Mouse (Mus musculus) heart, postnatal 36 days (tissue): ENCODE results near the gene Nipsnap3b. TPM values are rescaled to one million over a fixed set of nuclear protein-coding genes. Genes with fewer than 3 reads are reported as not detected.
A peak's percentile ranks its signal among the peaks of the same experiment; 100 is the strongest.

Experiments used
- DNase-seq, 2 experiments: peaks; one replicate each; pipeline ENCODE4 v3.0.0; 2021 to 2022
- intact Hi-C: fragments of 180-260 bp; cut with DNase I; formaldehyde crosslinking; loops from one replicate; pipeline ENCODE4 v1.15.1; 2025
- total RNA-seq, 2 experiments: library from RNA; stranded (reverse); gene quantifications; 2 replicates each; pipeline ENCODE4 v1.2.3; 2021

The Nipsnap3b gene
- 1 to 10 TPM; 5.3 to 6.9 TPM for total RNA-seq

GRCm38 (mm10) chr4:53011732-53012361 lies at the start of gene Nipsnap3b:
Nipsnap3b (plus strand) TSS chr4:53011880.
- intact Hi-C loops: loop anchor here (10.0 kb wide), 1 partner anchor 577 kb away; the partner anchor contains the start of gene Smc2
- peak; percentile 93 to 94 for DNase-seq

- intact Hi-C loops: no loop called here
- DNase-seq: no peak
Measured at GRCm38 (mm10) chr4:52964247-52964646, 47.4 kb upstream of the Nipsnap3b start, which contains the start of gene Olfr270. Olfr270 (plus strand) TSS chr4:52964547.

GRCm38 (mm10) chr4:52985216-52985615 lies 26.5 kb upstream of the Nipsnap3b start:
- no peak for DNase-seq
- intact Hi-C loops: no loop called here

- intact Hi-C loops: no loop called here
- DNase-seq: no peak
Measured at GRCm38 (mm10) chr4:52986266-52986665, 25.4 kb upstream of the Nipsnap3b start.

GRCm38 (mm10) chr4:52989248-52989647 lies 22.4 kb upstream of the Nipsnap3b start, which contains the start of gene Nipsnap3a:
Nipsnap3a (plus strand) TSS chr4:52989272.
- DNase-seq: no peak
- intact Hi-C loops: no loop called here

- no peak for DNase-seq
- intact Hi-C loops: no loop called here
Measured at GRCm38 (mm10) chr4:52999449-52999848, 12.2 kb upstream of the Nipsnap3b start.

- intact Hi-C loops: no loop called here
- DNase-seq: no peak
Measured at GRCm38 (mm10) chr4:53000154-53000553, 11.5 kb upstream of the Nipsnap3b start.

- intact Hi-C loops: no loop called here
- no peak for DNase-seq
Measured at GRCm38 (mm10) chr4:53009183-53009582, 2.5 kb upstream of the Nipsnap3b start.

GRCm38 (mm10) chr4:53009871-53010270 lies 1.8 kb upstream of the Nipsnap3b start:
- DNase-seq: no peak
- intact Hi-C loops: loop anchor here (10.0 kb wide), 1 partner anchor 575 kb away; the partner anchor contains the start of gene Smc2

- intact Hi-C loops: loop anchor here (10.0 kb wide), 1 partner anchor 580 kb away; the partner anchor contains the start of gene Smc2
- no peak for DNase-seq
Measured at GRCm38 (mm10) chr4:53014421-53014820, 2.7 kb downstream of the Nipsnap3b start.

- intact Hi-C loops: loop anchor here (10.0 kb wide), 1 partner anchor 580 kb away; the partner anchor contains the start of gene Smc2
- no peak for DNase-seq
Measured at GRCm38 (mm10) chr4:53015024-53015423, 3.3 kb downstream of the Nipsnap3b start.

GRCm38 (mm10) chr4:53018392-53018791 lies 6.7 kb downstream of the Nipsnap3b start:
- DNase-seq: no peak
- intact Hi-C loops: loop anchor here (10.0 kb wide), 1 partner anchor 584 kb away; the partner anchor contains the start of gene Smc2

- intact Hi-C loops: no loop called here
- DNase-seq: no peak
Measured at GRCm38 (mm10) chr4:53023189-53023925, 11.7 kb downstream of the Nipsnap3b start.

- intact Hi-C loops: no loop called here
- DNase-seq: no peak
Measured at GRCm38 (mm10) chr4:53024397-53024796, 12.7 kb downstream of the Nipsnap3b start.

- intact Hi-C loops: no loop called here
- DNase-seq: no peak
Measured at GRCm38 (mm10) chr4:53027811-53028210, 16.1 kb downstream of the Nipsnap3b start.

GRCm38 (mm10) chr4:53030326-53030948 lies 18.8 kb downstream of the Nipsnap3b start:
- DNase-seq: no peak
- intact Hi-C loops: loop anchor here (5.0 kb wide), 1 partner anchor 327 kb away; no protein-coding TSS in a partner anchor

GRCm38 (mm10) chr4:53043819-53044218 lies 32.1 kb downstream of the Nipsnap3b start:
- no peak for DNase-seq
- intact Hi-C loops: no loop called here

GRCm38 (mm10) chr4:53045807-53046206 lies 34.1 kb downstream of the Nipsnap3b start:
- no peak for DNase-seq
- intact Hi-C loops: no loop called here

- DNase-seq: no peak
- intact Hi-C loops: no loop called here
Measured at GRCm38 (mm10) chr4:53046238-53047022, 34.8 kb downstream of the Nipsnap3b start.

GRCm38 (mm10) chr4:53062301-53063008 lies 50.8 kb downstream of the Nipsnap3b start:
- no peak for DNase-seq
- intact Hi-C loops: no loop called here
